Mouse (Mus musculus): ENCODE results near the gene B3gat2.

GRCm38 (mm10) chr1:23753091-23753490 lies 8.5 kb upstream of the B3gat2 start:
- TF ChIP-seq POLR2A (IDR thresholded peaks at IDR 0.05; ENCODE audit: insufficient read length, low read depth) (no peak), MYOD1 (IDR thresholded peaks at IDR 0.05; ENCODE audit: control insufficient read depth in 1 of 3, insufficient read length in 2 of 3, low read depth in 2 of 3) (no peak), CEBPB (IDR thresholded peaks at IDR 0.05; ENCODE audit: insufficient read depth, poor library complexity, severe bottlenecking) (no peak), MYOG (IDR thresholded peaks at IDR 0.05; ENCODE audit: control insufficient read depth in 1 of 3, insufficient read depth in 1 of 3, insufficient read length in 2 of 3, low read depth in 2 of 3) (no peak), USF1 (IDR thresholded peaks at IDR 0.05; ENCODE audit: low read depth) (no peak), TCF12 (IDR thresholded peaks at IDR 0.05; ENCODE audit: insufficient read depth, poor library complexity, severe bottlenecking) (no peak), E2F4 (IDR thresholded peaks at IDR 0.05; ENCODE audit: insufficient read depth) (no peak), POLR2AphosphoS2 (IDR thresholded peaks at IDR 0.05; ENCODE audit: insufficient read length, low read depth) (no peak), REST (IDR thresholded peaks at IDR 0.05; ENCODE audit: insufficient read depth, insufficient read length) (no peak)
